Mouse (Mus musculus) kidney, embryonic 16.5 days (tissue): ENCODE measurements around the gene Inpp5k. TPM values are rescaled to one million over a fixed set of nuclear protein-coding genes. Genes with fewer than 3 reads are reported as not detected.

Source experiments
- ATAC-seq: fragments of 200-750 bp; cut with Nextera tagmentation; 2 replicates; pipeline ENCODE4 v1.8.0; 2017; ENCODE audit warnings: moderate TSS enrichment; ENCODE audit not compliant: low FRiP score, low TSS enrichment
- H3K27ac ChIP-seq: fragments of 300-500 bp; sonication (generic); 2 replicates; pipeline ENCODE4 v1.5.1; 2014; ENCODE audit warnings: low read length
- H3K27me3 ChIP-seq: fragments of 300-500 bp; sonication (generic); 2 replicates; pipeline ENCODE4 v1.6.1; 2014; ENCODE audit warnings: low read length, control low read depth, mixed read lengths; ENCODE audit not compliant: insufficient read depth
- H3K36me3 ChIP-seq: fragments of 300-500 bp; sonication (generic); 2 replicates; pipeline ENCODE4 v1.6.1; 2014; ENCODE audit warnings: low read length, control low read depth, mixed read lengths; ENCODE audit not compliant: insufficient read depth
- H3K4me1 ChIP-seq: fragments of 300-500 bp; sonication (generic); 2 replicates; pipeline ENCODE4 v1.6.1; 2014; ENCODE audit warnings: low read length, control low read depth, mixed read lengths; ENCODE audit not compliant: insufficient read depth
- H3K4me2 ChIP-seq: fragments of 300-500 bp; sonication (generic); replicated peaks from 2 replicates; pipeline ENCODE4 v1.6.1; 2014; ENCODE audit warnings: low read depth, low read length
- H3K4me3 ChIP-seq: fragments of 300-500 bp; sonication (generic); 2 replicates; pipeline ENCODE4 v1.5.1; 2014; ENCODE audit warnings: mild to moderate bottlenecking, low read length
- H3K9ac ChIP-seq: fragments of 300-500 bp; sonication (generic); replicated peaks from 2 replicates; pipeline ENCODE4 v1.6.1; 2014; ENCODE audit warnings: low read length
- H3K9me3 ChIP-seq: fragments of 300-500 bp; sonication (generic); 2 replicates; pipeline ENCODE4 v1.6.1; 2016; ENCODE audit warnings: low read length, control low read depth
- WGBS: fragments of 180-500 bp; shearing (Covaris S2); extraction: QIAGEN DNeasy Blood & Tissue Kit; methylation state at CpG from one replicate; pipeline ENCODE4 v1.1.7; 2014; 5-methylcytosine and 5-hydroxymethylcytosine counted together
- polyA plus RNA-seq: library from polyadenylated mRNA; unstranded; fragments of >200 nt; fragmentation: Nextera tagmentation; extraction: Ambion mirVana; gene quantifications from 2 replicates; pipeline ENCODE4 v1.2.1, GENCODE M21; 2015

The Inpp5k gene
- polyA plus RNA-seq, 1 experiment from 2014 or later = 33.2 TPM

GRCm38 (mm10) chr11:75631561-75632225, 905 bp downstream of the Inpp5k start:
- Histone ChIP-seq H3K9me3 (no peaks in the 10 kb centered on the region), H3K9ac (peak overlapping the region; percentile 65), H3K27ac (peak overlapping the region; percentile 48; the same call in 1 of the 2 replicates), H3K27me3 (no peaks in the 10 kb centered on the region), H3K36me3 (peaks cover 8% of the 10 kb centered on the region), H3K4me3 (peak overlapping the region; percentile 62), H3K4me1 (peaks cover 36% of the 10 kb centered on the region), H3K4me2 (peak overlapping the region; percentile 78)
- 6% methylated on average over 13 of the region's 13 CpGs for WGBS
- no peak for ATAC-seq

- H3K27ac ChIP-seq = no peak overlapping the region
- H3K27me3 ChIP-seq = no peaks in the 10 kb centered on the region
- 79% methylated on average over 5 of the region's 5 CpGs for WGBS
- H3K9ac ChIP-seq = no peak overlapping the region
- H3K36me3 ChIP-seq = no peaks in the 10 kb centered on the region
- ATAC-seq = no peak
- peaks cover 36% of the 10 kb centered on the region for H3K4me1 ChIP-seq
- H3K4me3 ChIP-seq = no peak overlapping the region
- no peaks in the 10 kb centered on the region for H3K9me3 ChIP-seq
- no peak overlapping the region for H3K4me2 ChIP-seq
Measured at GRCm38 (mm10) chr11:75632921-75633320, 2.1 kb downstream of the Inpp5k start.

GRCm38 (mm10) chr11:75634801-75635200, 4.0 kb downstream of the Inpp5k start:
- H3K27me3 ChIP-seq = no peaks in the 10 kb centered on the region
- H3K4me1 ChIP-seq = peaks cover 30% of the 10 kb centered on the region
- no peak overlapping the region for H3K4me3 ChIP-seq
- no peaks in the 10 kb centered on the region for H3K9me3 ChIP-seq
- H3K4me2 ChIP-seq = no peak overlapping the region
- WGBS = 63% methylated on average over 3 of the region's 3 CpGs
- H3K27ac ChIP-seq = peak overlapping the region; percentile 13; the same call in 1 of the 2 replicates
- 0 out of 2 replicates have a peak overlapping the region, but pooled peaks have one; percentile 13 for H3K9ac ChIP-seq
- no peak for ATAC-seq
- no peaks in the 10 kb centered on the region for H3K36me3 ChIP-seq

- 33% methylated on average over 11 of the region's 11 CpGs for WGBS
- Histone ChIP-seq H3K36me3 (no peaks in the 10 kb centered on the region), H3K4me2 (no peak overlapping the region), H3K9ac (no peak overlapping the region), H3K4me1 (peaks cover 26% of the 10 kb centered on the region), H3K27me3 (no peaks in the 10 kb centered on the region), H3K4me3 (no peak overlapping the region), H3K27ac (peak overlapping the region; percentile 13; the same call in 1 of the 2 replicates), H3K9me3 (no peaks in the 10 kb centered on the region)
- no peak for ATAC-seq
Measured at GRCm38 (mm10) chr11:75635315-75635714, 4.5 kb downstream of the Inpp5k start.

GRCm38 (mm10) chr11:75643323-75643722, 12.5 kb downstream of the Inpp5k start:
- Histone ChIP-seq H3K4me3 (no peak overlapping the region), H3K9ac (no peak overlapping the region), H3K4me2 (no peak overlapping the region), H3K27me3 (no peaks in the 10 kb centered on the region), H3K27ac (no peak overlapping the region), H3K36me3 (no peaks in the 10 kb centered on the region; the same call in 1 of the 2 replicates), H3K9me3 (no peaks in the 10 kb centered on the region), H3K4me1 (0 out of 2 replicates have a peak, but pooled peaks cover 5% of the 10 kb centered on the region)
- 38% methylated on average over 5 of the region's 5 CpGs for WGBS
- ATAC-seq = 0 out of 2 replicates have a peak, but pooled peaks have one; percentile 30

- H3K27ac ChIP-seq = no peak overlapping the region
- peaks cover 9% of the 10 kb centered on the region; the same call in 1 of the 2 replicates for H3K4me1 ChIP-seq
- H3K4me2 ChIP-seq = no peak overlapping the region
- no peak for ATAC-seq
- H3K9me3 ChIP-seq = no peaks in the 10 kb centered on the region
- H3K9ac ChIP-seq = no peak overlapping the region
- H3K36me3 ChIP-seq = no peaks in the 10 kb centered on the region; the same call in 1 of the 2 replicates
- no peaks in the 10 kb centered on the region for H3K27me3 ChIP-seq
- WGBS = 85% methylated on average over 9 of the region's 9 CpGs
- no peak overlapping the region for H3K4me3 ChIP-seq
Measured at GRCm38 (mm10) chr11:75644684-75645083, 13.9 kb downstream of the Inpp5k start.

GRCm38 (mm10) chr11:75647681-75648211, 17.0 kb downstream of the Inpp5k start:
- Histone ChIP-seq H3K9ac (no peak overlapping the region), H3K27me3 (no peaks in the 10 kb centered on the region), H3K9me3 (no peaks in the 10 kb centered on the region), H3K36me3 (no peaks in the 10 kb centered on the region), H3K4me1 (peaks cover 30% of the 10 kb centered on the region), H3K4me2 (no peak overlapping the region), H3K27ac (no peak overlapping the region), H3K4me3 (no peak overlapping the region)
- WGBS = 70% methylated on average over 6 of the region's 6 CpGs
- ATAC-seq = no peak

GRCm38 (mm10) chr11:75649155-75649561, 18.4 kb downstream of the Inpp5k start:
- 63% methylated on average over 4 of the region's 4 CpGs for WGBS
- no peak overlapping the region for H3K4me3 ChIP-seq
- H3K4me2 ChIP-seq = no peak overlapping the region
- H3K27me3 ChIP-seq = no peaks in the 10 kb centered on the region
- H3K4me1 ChIP-seq = peaks cover 36% of the 10 kb centered on the region
- no peak for ATAC-seq
- no peaks in the 10 kb centered on the region for H3K36me3 ChIP-seq
- no peaks in the 10 kb centered on the region for H3K9me3 ChIP-seq
- H3K9ac ChIP-seq = no peak overlapping the region
- H3K27ac ChIP-seq = peak overlapping the region; percentile 80

- Histone ChIP-seq H3K27ac (peak within 1 kb of the TSS; percentile 98), H3K4me2 (peak within 1 kb of the TSS; percentile 92), H3K4me3 (peak within 1 kb of the TSS; percentile 74), H3K27me3 (no peaks in the 10 kb centered on the region), H3K9me3 (no peaks in the 10 kb centered on the region), H3K4me1 (peaks cover 47% of the 10 kb centered on the region), H3K36me3 (no peaks in the 10 kb centered on the region), H3K9ac (peak within 1 kb of the TSS; percentile 88)
- WGBS = 57% methylated on average over 7 of the region's 7 CpGs
- no peak for ATAC-seq
Measured at GRCm38 (mm10) chr11:75650311-75650710, 19.5 kb downstream of the Inpp5k start, which contains the start of gene Myo1c. Gene Myo1c, plus strand, starts transcription at chr11:75650504.

GRCm38 (mm10) chr11:75650958-75651425, 20.2 kb downstream of the Inpp5k start:
- 42% methylated on average over 13 of the region's 13 CpGs for WGBS

More at GRCm38 (mm10) chr11:75650958-75651425, 20.2 kb downstream of the Inpp5k start:
- Histone ChIP-seq H3K27ac (peak overlapping the region; percentile 98), H3K4me1 (peaks cover 50% of the 10 kb centered on the region), H3K36me3 (no peaks in the 10 kb centered on the region), H3K4me2 (peak overlapping the region; percentile 92), H3K9ac (peak overlapping the region; percentile 88), H3K9me3 (no peaks in the 10 kb centered on the region), H3K27me3 (no peaks in the 10 kb centered on the region), H3K4me3 (peak overlapping the region; percentile 74)
- ATAC-seq = no peak
